Mouse (Mus musculus) frontal cortex, postnatal 25 days (tissue): ENCODE measurements at regions not wholly inside any gene's neighbourhood (a gene's known extent, or its start where the extent isn't known, plus 50 kb on each side); places are given as distances from the start of the nearest gene placed in this dataset.
"Not testable (repeated sequence)": the region's sequence is repeated elsewhere in the genome, so short reads cannot be mapped to it uniquely, and the experiment has no call there.

ENCODE experiments used
- DNase-seq, 2 experiments: peaks; one replicate each; pipeline ENCODE4 v3.0.0; 2022; ENCODE audit warnings: low spot score in 2 of 2

- DNase-seq: no peak
Measured at GRCm38 (mm10) chr13:4858341-4858740, 249.4 kb upstream of the Akr1e1 start.

DNA sequence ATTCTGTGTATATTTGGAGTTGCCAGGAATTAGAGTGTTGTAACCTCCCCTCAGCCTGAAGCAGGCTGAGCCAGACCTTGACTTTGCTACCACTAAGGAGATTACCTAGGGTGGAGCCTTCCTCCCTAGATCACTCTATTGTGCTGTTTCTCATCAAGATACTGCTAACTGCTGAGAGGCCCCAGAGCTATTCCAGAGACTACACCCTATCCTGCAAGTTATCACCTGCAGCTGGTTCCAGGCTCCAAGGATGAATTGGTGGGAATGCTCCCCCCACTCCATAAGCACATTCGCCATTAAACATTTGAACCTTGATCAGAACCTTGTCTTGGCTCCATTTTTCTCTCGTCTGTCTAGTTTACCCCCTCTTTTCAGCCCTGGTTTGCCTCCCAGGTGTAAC lies 230.5 kb upstream of the Akr1e1 start:
- not testable (repeated sequence) for DNase-seq

GRCm38 (mm10) chr13:4826756-4827155 lies 217.8 kb upstream of the Akr1e1 start:
- no peak for DNase-seq

DNA sequence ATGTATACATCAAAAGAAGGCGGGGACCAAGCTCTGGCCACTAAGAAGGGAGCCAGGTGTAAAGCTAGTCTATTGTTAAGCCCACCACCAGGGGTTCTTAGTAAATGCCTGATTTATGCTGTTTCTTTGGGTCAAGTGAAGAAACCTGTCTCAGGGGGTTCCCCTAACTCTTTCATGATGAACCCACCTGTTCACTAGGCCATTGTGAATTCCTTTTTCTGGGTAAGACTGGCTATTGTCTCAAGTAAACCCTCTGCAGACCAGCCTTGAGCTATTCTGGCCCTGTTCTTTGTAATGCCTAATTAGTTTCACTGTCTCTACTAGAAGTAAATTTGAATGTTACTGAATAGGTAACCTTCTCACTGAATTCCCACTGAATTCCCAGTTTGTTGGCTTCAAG lies 216.8 kb upstream of the Akr1e1 start:
- not testable (repeated sequence) for DNase-seq

- DNase-seq: no peak
Measured at GRCm38 (mm10) chr13:4806876-4807275, 197.9 kb upstream of the Akr1e1 start.

DNA sequence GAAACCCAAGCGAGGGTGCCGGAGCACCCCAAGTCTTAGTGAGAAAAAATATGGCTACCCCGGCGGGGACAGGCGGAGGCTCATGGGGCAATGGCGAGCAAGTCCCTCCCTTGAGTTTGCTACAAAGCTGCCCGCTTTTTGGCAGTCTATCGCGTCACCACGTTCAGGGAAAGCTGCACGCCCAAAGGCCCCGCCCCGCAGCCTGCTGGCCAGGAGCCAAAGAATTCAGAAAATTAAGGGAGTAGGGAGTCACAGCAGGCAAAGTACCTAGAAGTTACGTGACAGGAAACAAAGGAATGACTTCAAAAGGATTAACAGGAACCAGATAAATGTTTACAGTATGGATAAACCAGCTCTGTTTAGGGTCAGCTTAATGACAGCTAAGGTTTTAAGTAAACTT lies 191.7 kb upstream of the Akr1e1 start:
- DNase-seq: no peak

DNA sequence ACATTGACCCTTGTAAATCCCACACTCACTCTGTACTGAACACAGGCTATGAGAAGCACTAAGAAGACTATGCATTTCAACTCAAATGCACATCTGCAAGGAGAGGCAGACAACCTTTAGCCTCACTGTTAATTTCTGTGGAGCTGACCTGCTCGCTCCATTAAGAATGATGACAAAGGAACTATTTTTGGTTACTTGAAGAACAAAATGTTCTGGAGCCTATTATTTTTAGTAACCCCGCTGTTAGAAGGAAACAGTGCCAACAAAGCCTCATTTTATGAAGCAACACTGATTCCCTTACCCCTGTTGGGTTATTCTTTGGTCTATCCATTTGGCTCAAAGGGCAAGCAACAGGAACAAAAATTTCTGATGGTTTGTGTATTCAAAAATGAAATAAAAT lies 182.2 kb upstream of the Akr1e1 start:
- no peak for DNase-seq

DNA sequence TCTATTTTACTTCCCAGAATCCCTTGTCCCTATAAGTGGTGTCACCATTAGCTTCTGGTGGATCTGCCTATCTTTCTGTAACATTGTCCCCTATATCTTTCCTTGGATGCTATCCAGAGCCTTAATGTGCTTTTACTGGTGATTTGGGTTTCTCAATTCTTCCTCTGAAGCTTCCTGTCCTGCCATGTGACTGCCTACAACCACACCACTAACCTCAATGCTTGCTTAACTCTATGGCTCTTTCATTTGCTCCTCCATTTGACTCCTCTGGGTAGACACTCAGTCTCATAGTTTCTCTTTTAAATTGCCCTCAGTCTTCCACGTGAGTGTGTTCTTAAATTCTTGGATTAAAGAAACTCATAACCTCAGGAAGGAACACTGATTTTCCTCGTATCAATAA lies 181.4 kb upstream of the Akr1e1 start:
- no peak for DNase-seq

DNA sequence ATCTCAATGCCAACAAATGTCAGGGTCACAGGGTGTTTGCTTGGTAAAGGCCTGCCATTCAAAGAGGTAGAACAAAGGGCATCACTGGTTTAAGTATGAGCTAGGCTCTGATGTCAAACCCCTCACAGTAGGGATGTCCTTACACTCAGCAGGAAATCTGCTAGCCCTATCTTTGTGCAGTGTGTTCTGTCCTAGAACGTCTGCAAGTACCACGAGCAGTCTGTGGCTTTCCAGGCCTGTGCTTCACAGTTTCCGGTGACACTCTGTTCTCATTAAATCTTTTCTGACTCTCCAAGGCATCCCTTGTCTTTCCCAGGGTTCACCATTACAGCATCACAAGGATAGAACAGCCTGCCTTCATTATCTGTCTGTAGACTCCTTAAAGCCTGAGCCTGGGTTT lies 174.3 kb upstream of the Akr1e1 start:
- DNase-seq: no peak

DNA sequence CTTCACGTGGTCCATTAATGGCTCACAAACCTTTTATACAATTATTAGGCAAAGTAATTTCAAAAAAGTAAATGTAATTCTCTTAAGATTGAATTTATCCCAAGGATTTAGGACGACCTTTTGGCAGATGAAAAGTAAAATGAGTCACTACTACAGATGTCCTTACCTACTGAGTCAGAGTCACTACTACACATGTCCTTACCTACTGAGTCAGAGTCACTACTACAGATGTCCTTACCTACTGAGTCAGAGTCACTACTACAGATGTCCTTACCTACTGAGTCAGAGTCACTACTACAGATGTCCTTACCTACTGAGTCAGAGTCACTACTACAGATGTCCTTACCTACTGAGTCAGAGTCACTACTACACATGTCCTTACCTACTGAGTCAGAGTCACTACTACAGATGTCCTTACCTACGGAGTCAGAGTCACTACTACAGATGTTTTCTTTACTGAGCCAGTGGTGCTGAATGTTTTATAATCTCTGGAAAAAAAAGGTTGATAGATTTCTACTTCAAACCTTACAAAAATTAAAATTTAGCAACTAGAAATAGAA lies 169.4 kb upstream of the Akr1e1 start:
- not testable (repeated sequence) for DNase-seq

- peak in 1 of 2 experiments; percentile 24 for DNase-seq
Measured at GRCm38 (mm10) chr13:4776855-4777254, 167.9 kb upstream of the Akr1e1 start.

DNA sequence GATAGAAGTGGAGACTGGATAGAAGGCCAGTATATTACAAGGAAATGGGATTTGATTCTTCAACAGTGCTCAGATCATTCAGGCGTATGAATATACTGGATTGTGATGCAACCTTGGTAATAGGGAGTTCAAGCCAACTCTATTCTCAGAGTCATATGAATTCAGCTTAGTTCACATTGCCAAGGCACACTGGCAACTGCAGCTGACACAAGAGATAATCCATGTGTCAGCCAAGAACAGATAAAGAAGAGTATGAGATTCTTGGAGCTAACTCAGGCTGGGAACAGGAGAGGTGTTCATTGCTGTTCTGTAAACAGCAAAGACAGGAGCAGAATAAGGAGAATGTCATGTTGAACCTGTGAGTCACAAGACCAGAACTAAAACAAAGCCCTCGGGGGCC lies 163.3 kb upstream of the Akr1e1 start:
- DNase-seq: no peak

- DNase-seq: peak; percentile 19 to 46
Measured at GRCm38 (mm10) chr13:4771120-4772075, 162.4 kb upstream of the Akr1e1 start.

DNA sequence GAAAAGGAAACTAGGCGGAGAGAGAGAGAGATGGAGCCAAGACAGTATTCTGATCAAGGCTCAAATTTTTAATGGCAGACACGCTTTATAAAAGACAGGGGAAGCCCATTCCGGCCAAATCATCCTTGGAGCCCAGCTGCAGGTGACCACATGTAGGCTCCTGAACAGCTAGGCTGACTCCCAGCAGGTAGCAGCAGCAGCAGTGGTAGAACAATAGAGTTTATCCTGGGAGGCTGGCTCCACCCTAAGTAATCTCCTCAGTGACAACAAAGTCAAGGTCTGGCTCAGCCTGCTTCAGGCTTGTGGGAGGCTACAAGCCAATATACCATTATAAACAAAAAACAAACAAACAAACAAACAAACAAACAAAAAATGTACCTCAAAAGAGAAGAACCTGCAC lies 151.0 kb upstream of the Akr1e1 start:
- no peak for DNase-seq

DNA sequence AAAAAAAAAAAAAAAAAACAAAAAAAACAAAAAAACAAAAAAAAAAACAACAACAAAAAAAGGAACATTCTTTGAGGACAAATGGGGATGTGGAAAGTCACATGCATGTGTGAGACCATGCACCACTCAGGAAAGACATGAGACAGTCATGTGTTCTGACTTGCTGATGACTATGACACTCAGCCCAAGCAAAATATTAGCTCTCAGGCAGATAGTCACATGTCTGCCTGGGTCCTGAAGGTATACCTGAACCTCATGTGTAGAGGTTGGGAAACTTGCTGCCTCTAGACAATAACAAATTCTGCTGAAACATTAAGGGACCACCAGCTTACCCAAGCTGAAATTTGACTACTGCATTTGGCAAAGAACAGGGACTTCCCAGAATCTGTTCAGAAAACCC lies 147.6 kb upstream of the Akr1e1 start:
- no peak for DNase-seq

DNA sequence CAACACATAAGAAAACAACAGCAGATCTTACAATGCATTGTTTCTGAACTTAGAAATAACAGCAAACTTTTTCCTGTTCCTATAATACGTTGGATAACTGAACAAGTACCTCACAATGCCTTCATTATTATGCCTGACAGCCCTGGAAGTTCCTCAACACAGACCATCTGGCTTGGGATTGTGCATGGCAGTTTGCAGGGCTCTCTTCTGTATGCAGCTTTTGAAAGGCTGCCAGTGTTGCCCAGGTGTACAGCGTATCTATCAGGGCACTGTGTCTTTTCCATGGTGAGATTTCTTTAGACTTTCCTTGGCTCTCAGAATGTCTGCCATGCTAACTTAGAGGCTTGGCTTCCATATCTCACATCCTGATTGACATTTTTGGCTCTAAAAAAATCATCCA lies 134.0 kb upstream of the Akr1e1 start:
- no peak for DNase-seq

GRCm38 (mm10) chr13:4716299-4716698 lies 107.3 kb upstream of the Akr1e1 start:
- not testable (repeated sequence) for DNase-seq

DNA sequence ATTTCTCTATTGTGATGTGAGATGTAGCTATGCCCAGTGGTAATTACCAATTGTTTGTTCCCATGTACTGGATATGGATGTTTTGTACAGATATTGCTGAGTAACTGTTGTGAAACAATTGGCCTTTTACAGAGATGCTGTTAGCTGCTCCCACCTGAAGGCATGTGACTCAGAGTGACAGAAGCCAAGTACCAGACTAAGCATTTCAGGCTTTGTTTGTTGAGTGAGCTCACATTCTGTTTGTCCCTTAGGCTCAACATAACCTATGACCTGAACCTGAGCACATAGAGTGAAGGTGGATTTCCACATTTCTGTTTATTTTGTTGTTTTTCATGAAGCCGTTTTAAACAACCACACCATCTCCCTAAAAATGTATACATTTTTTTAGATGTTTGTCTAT lies 105.8 kb upstream of the Akr1e1 start:
- no peak for DNase-seq

GRCm38 (mm10) chr13:4712698-4713097 lies 103.7 kb upstream of the Akr1e1 start:
- no peak for DNase-seq

DNA sequence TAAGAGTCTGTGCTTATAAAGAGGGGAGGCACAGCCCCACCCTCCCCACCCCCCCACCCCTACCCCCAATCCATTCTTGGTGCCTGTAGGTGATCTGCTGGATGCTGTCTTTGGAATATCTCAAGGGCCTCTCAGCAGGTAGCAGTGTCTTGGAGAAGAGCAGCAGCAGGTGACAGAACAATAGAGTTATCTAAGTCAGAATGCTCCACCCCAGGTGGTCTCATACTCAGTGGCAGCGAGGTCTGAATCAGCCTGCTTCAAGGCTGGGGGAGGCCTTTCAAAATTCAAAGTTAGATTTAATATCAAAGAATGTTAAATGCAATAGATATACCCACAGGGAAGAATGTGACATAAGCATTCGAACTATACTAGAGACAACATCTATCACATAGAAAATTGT lies 90.6 kb upstream of the Akr1e1 start:
- DNase-seq: not testable (repeated sequence)

DNA sequence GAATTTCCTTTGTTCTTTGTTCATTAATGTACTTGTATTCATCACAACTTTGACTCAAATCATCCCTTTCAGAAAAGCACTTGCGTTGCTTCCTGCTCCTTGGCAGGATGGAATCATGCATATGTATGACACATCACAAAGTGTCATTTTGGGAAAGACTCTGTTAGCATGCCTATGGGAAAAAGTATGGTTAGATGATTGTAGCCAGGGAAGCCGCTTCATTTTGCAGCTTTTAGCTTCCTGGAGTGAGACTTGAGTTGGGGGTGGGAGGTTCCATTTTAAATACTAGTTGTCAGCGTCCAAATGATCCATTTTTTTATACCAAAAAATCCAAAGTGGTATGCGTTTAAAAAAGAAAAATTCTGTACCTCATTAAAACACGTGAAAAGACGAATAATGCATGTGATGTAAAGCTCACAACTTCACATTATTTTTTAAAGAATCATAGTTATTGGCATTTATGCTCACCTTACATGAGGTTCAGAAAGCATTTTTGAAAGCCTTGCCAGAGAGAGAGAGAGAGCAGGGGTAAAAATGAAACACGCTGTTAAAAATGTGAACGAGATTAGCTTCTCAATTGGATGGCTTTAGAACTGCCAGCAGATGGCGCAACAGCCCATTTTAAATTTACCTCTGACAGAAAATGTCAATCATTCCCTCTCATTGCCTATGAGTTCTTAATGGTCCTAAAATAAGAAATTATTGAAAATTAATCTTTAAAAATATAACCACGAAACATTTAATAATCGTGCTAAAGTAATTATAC lies 57.6 kb upstream of the Akr1e1 start:
- DNase-seq: peak in 1 of 2 experiments; percentile 43

DNA sequence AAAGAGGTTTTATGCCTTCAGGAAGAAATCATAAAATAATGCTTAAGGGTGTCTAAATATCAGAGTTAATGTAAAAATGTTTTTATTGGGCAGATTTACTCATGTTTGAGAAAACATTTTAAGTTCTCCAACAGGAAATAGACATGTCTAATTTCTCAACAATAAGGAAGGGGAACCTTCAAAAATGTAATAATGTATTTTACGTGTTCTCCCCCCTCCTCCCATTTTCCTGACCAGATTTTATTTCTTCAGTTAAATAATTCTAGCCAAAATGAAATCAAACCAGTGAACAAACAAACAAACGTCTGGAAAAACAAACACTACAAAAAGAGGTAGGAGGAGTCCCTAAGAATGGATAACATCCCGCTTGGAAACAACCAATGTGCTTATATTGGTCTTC lies 54.4 kb upstream of the Akr1e1 start:
- DNase-seq: no peak
